Mouse (Mus musculus) limb, embryonic 14.5 days (tissue): ENCODE data around the gene Lrrk1. TPM values are rescaled to one million over a fixed set of nuclear protein-coding genes. Genes with fewer than 3 reads are reported as not detected.

ENCODE experiments used
- ATAC-seq: fragments of 200-750 bp; cut with Nextera tagmentation; 2 replicates; pipeline ENCODE4 v1.8.0; 2017; ENCODE audit warnings: low read depth, moderate number of reproducible peaks, moderate TSS enrichment; ENCODE audit not compliant: low FRiP score
- DNase-seq: peaks from one replicate; pipeline ENCODE4 v3.0.0-alpha.2; 2015; ENCODE audit warnings: low spot score
- H3K27ac ChIP-seq: fragments of 300-500 bp; sonication (generic); replicated peaks from 2 replicates; pipeline ENCODE4 v1.5.1; 2014; ENCODE audit warnings: low read depth, mild to moderate bottlenecking, low read length, moderate library complexity, mixed read lengths
- H3K27me3 ChIP-seq: fragments of 300-500 bp; sonication (generic); 2 replicates; pipeline ENCODE4 v1.6.1; 2014; ENCODE audit warnings: low read length, mixed read lengths; ENCODE audit not compliant: control insufficient read depth, insufficient read depth
- H3K36me3 ChIP-seq: fragments of 300-500 bp; sonication (generic); 2 replicates; pipeline ENCODE4 v1.6.1; 2014; ENCODE audit warnings: mild to moderate bottlenecking, low read length, moderate library complexity, mixed read lengths; ENCODE audit not compliant: control insufficient read depth, insufficient read depth
- H3K4me1 ChIP-seq: fragments of 300-500 bp; sonication (generic); 2 replicates; pipeline ENCODE4 v1.6.1; 2014; ENCODE audit warnings: antibody characterized with exemption, low read length, mixed read lengths; ENCODE audit not compliant: control insufficient read depth, insufficient read depth
- H3K4me2 ChIP-seq: fragments of 300-500 bp; sonication (generic); replicated peaks from 2 replicates; pipeline ENCODE4 v1.6.1; 2014; ENCODE audit warnings: low read depth, mild to moderate bottlenecking, low read length, moderate library complexity; ENCODE audit not compliant: severe bottlenecking
- H3K4me3 ChIP-seq: fragments of 300-500 bp; sonication (generic); replicated peaks from 2 replicates; pipeline ENCODE4 v1.5.1; 2014; ENCODE audit warnings: low read length
- H3K9ac ChIP-seq: fragments of 300-500 bp; sonication (generic); 2 replicates; pipeline ENCODE4 v1.6.1; 2014; ENCODE audit warnings: mild to moderate bottlenecking, low read depth, low read length, moderate library complexity; ENCODE audit not compliant: severe bottlenecking
- H3K9me3 ChIP-seq: fragments of 300-500 bp; sonication (generic); 2 replicates; pipeline ENCODE4 v1.6.1; 2016; ENCODE audit warnings: low read length; ENCODE audit not compliant: control insufficient read depth
- POLR2A ChIP-seq: fragments of 200-500 bp; IDR thresholded peaks from 2 replicates; pipeline ENCODE4 v1.8.0; 2012; ENCODE audit warnings: inconsistent platforms, mild to moderate bottlenecking, moderate library complexity, borderline replicate concordance; ENCODE audit not compliant: insufficient read depth, insufficient read length; ENCODE audit errors: extremely low read depth
- WGBS: fragments of 180-500 bp; shearing (Covaris S2); extraction: QIAGEN DNeasy Blood & Tissue Kit; methylation state at CpG from one replicate; pipeline ENCODE4 v1.1.7; 2014; 5-methylcytosine and 5-hydroxymethylcytosine counted together
- polyA plus RNA-seq, 2 experiments: library from polyadenylated mRNA; depleted of rRNA in 1 of 2; stranded (reverse) in 1 of 2; unstranded in 1 of 2; fragments of >200 nt; fragmentation: Nextera tagmentation in 1 of 2; extraction: Ambion mirVana in 1 of 2; gene quantifications; 2 replicates each; pipeline versions ENCODE4 v1.2.1 to v1.2.3; 2012 to 2014

Lrrk1 gene
- polyA plus RNA-seq, 2 experiments: 13.1 to 16.1 TPM

- H3K4me2 ChIP-seq: no peak overlapping the region
- ATAC-seq (no peak), DNase-seq (no peak)
- 83% methylated on average over 7 of the region's 7 CpGs for WGBS
- no peak for TF ChIP-seq POLR2A
- H3K9me3 ChIP-seq: no peaks in the 10 kb centered on the region
- H3K4me3 ChIP-seq: no peak overlapping the region
- H3K36me3 ChIP-seq: peaks cover 26% of the 10 kb centered on the region
- no peak overlapping the region for H3K9ac ChIP-seq
- no peaks in the 10 kb centered on the region for H3K4me1 ChIP-seq
- H3K27me3 ChIP-seq: no peaks in the 10 kb centered on the region
- H3K27ac ChIP-seq: no peak overlapping the region
These were observed 127.3 kb downstream of the Lrrk1 start for GRCm38 (mm10) chr7:66260763-66261390.

- no peak overlapping the region for H3K9ac ChIP-seq
- H3K9me3 ChIP-seq: no peaks in the 10 kb centered on the region
- ATAC-seq (no peak), DNase-seq (no peak)
- no peaks in the 10 kb centered on the region for H3K4me1 ChIP-seq
- H3K4me2 ChIP-seq: no peak overlapping the region
- peaks cover 25% of the 10 kb centered on the region for H3K36me3 ChIP-seq
- H3K27ac ChIP-seq: no peak overlapping the region
- H3K27me3 ChIP-seq: no peaks in the 10 kb centered on the region
- no peak overlapping the region for H3K4me3 ChIP-seq
- WGBS: 87% methylated on average over 8 of the region's 8 CpGs
- TF ChIP-seq POLR2A: no peak
These were observed 127.9 kb downstream of the Lrrk1 start for GRCm38 (mm10) chr7:66260295-66260694.

GRCm38 (mm10) chr7:66259436-66260206 lies 128.5 kb downstream of the Lrrk1 start:
- DNase-seq (no peak), ATAC-seq (no peak)
- Histone ChIP-seq H3K9ac (no peak overlapping the region), H3K4me2 (no peak overlapping the region), H3K27me3 (no peaks in the 10 kb centered on the region), H3K4me3 (no peak overlapping the region), H3K9me3 (no peaks in the 10 kb centered on the region), H3K4me1 (no peaks in the 10 kb centered on the region), H3K27ac (no peak overlapping the region), H3K36me3 (peaks cover 20% of the 10 kb centered on the region)
- 79% methylated on average over 14 of the region's 14 CpGs for WGBS
- no peak for TF ChIP-seq POLR2A

GRCm38 (mm10) chr7:66258997-66259396 lies 129.2 kb downstream of the Lrrk1 start:
- Histone ChIP-seq H3K27ac (no peak overlapping the region), H3K4me2 (no peak overlapping the region), H3K27me3 (no peaks in the 10 kb centered on the region), H3K9me3 (no peaks in the 10 kb centered on the region), H3K4me3 (no peak overlapping the region), H3K9ac (no peak overlapping the region), H3K36me3 (peaks cover 20% of the 10 kb centered on the region), H3K4me1 (no peaks in the 10 kb centered on the region)
- ATAC-seq (no peak), DNase-seq (no peak)
- TF ChIP-seq POLR2A: no peak
- WGBS: 68% methylated on average over 5 of the region's 5 CpGs

- ATAC-seq (no peak), DNase-seq (no peak)
- TF ChIP-seq POLR2A: no peak
- Histone ChIP-seq H3K27me3 (no peaks in the 10 kb centered on the region), H3K9me3 (no peaks in the 10 kb centered on the region), H3K4me2 (no peak overlapping the region), H3K4me1 (no peaks in the 10 kb centered on the region), H3K9ac (no peak overlapping the region), H3K27ac (no peak overlapping the region), H3K36me3 (peaks cover 17% of the 10 kb centered on the region), H3K4me3 (no peak overlapping the region)
- 88% methylated on average over 5 of the region's 5 CpGs for WGBS
These were observed 130.9 kb downstream of the Lrrk1 start for GRCm38 (mm10) chr7:66257232-66257631.
